Mouse (Mus musculus): Measurements from ENCODE around the gene Vmn1r114.
"Not testable (repeated sequence)": the region's sequence is repeated elsewhere in the genome, so short reads cannot be mapped to it uniquely, and the experiment has no call there.

Vmn1r114 gene

DNA sequence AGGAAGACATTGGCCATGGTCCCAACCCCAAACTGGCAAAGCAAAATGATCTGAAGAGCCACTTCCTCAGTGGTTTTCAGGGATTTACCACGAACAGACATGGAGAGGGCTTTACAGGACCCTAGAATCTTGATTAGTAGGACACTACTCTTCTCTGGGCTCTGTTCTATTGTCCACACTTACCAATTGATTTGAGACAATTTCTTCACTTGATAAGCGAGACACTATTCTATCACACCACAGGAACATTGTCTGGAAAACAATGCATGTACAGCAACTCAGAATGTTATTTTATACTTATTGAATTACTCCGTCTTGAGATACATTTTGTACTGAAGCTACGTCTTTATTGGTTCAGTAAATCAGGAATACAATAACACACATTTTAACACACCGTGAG, at the start of gene Vmn1r114:
Gene Vmn1r114 (minus strand): TSS at position 101 of the 400 bp plus-strand sequence.
- DNase-seq (ENCODE audit: low spot score) = not testable (repeated sequence)

DNA sequence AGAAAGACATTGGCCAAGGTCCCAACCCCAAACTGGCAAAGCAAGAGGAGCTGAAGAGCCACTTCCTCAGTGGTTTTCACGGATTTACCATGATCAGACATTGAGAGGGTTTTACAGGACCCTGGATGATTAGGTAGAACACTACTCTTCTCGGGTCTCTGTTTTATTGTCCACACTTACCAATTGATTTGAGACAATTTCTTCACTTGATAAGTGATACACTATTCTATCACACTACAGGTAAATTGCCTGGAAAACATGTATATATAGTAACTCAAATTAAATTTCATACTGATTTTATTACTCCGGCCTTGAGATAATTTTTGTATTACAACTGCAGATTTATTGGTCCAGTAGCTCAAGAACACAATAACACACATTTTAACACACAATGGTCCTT, 32.9 kb upstream of the Vmn1r114 start, which contains the start of gene Vmn1r115:
Gene Vmn1r115 (minus strand): TSS at position 101 of the 400 bp plus-strand sequence.
- DNase-seq (ENCODE audit: low spot score) = not testable (repeated sequence)

DNA sequence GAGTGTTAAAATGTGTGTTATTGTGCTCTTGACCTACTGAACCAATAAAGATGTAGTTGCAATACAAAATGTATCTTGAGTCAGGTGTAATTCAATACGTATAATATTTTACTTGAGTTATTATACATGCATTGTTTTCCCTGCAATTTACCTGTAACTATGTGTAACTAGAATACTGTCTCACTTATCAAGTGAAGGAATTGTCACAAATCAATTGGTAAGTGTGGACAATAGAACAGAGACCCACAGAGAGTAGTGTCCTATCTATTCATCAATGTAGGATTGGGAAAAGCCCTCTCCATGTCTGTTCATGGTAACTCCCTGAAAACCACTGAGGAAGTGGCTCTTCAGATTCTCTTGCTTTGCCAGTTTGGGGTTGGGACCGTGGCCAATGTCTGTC, 25.0 kb downstream of the Vmn1r114 start, which contains the start of gene Vmn1r113:
Gene Vmn1r113 (plus strand): TSS at position 301 of the 400 bp plus-strand sequence.
- not testable (repeated sequence) for DNase-seq (ENCODE audit: low spot score)

DNA sequence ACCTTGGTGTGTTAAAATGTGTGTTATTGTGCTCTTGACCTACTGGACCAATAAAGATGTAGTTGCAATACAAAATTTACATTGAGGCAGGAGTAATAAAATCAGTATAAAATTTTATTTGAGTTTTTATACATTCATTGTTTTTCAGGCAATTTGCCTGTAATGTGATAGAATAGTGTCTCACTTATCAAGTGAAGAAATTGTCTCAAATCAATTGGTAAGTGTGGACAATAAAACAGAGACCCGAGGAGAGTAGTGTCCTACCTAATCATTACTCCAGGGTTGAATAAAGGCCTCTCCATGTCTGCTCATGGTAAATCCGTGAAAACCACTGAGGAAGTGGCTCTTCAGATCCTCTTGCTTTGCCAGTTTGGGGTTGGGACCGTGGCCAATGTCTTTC, 41.1 kb downstream of the Vmn1r114 start, which contains the start of gene Vmn1r112:
Gene Vmn1r112 (plus strand): TSS at position 301 of the 400 bp plus-strand sequence.
- not testable (repeated sequence) for DNase-seq (ENCODE audit: low spot score)
